Mouse (Mus musculus) hindbrain, embryonic 15.5 days (tissue): ENCODE results near the gene Tln2. TPM values are rescaled to one million over a fixed set of nuclear protein-coding genes. Genes with fewer than 3 reads are reported as not detected.

Experiments
- ATAC-seq: fragments of 200-750 bp; cut with Nextera tagmentation; 2 replicates; pipeline ENCODE4 v1.8.0; 2017; ENCODE audit warnings: low read depth, moderate number of reproducible peaks, moderate TSS enrichment; ENCODE audit not compliant: low FRiP score
- H3K27ac ChIP-seq: fragments of 300-500 bp; sonication (generic); replicated peaks from 2 replicates; pipeline ENCODE4 v1.5.1; 2015; ENCODE audit warnings: mild to moderate bottlenecking, inconsistent platforms
- H3K27me3 ChIP-seq: fragments of 300-500 bp; sonication (generic); 2 replicates; pipeline ENCODE4 v1.6.1; 2015; ENCODE audit warnings: control low read depth, inconsistent platforms
- H3K36me3 ChIP-seq: fragments of 300-500 bp; sonication (generic); 2 replicates; pipeline ENCODE4 v1.6.1; 2015; ENCODE audit warnings: control low read depth, inconsistent platforms
- H3K4me1 ChIP-seq: fragments of 300-500 bp; sonication (generic); replicated peaks from 2 replicates; pipeline ENCODE4 v1.6.1; 2015; ENCODE audit warnings: control low read depth, inconsistent platforms
- H3K4me2 ChIP-seq: fragments of 300-500 bp; sonication (generic); 2 replicates; pipeline ENCODE4 v1.6.1; 2015; ENCODE audit warnings: moderate library complexity, mild to moderate bottlenecking, inconsistent platforms
- H3K4me3 ChIP-seq: fragments of 300-500 bp; sonication (generic); 2 replicates; pipeline ENCODE4 v1.5.1; 2015; ENCODE audit warnings: mild to moderate bottlenecking, inconsistent platforms
- H3K9ac ChIP-seq: fragments of 300-500 bp; sonication (generic); 2 replicates; pipeline ENCODE4 v1.6.1; 2015; ENCODE audit warnings: inconsistent platforms
- H3K9me3 ChIP-seq: fragments of 300-500 bp; sonication (generic); 2 replicates; pipeline ENCODE4 v1.6.1; 2016; ENCODE audit warnings: control low read depth, inconsistent platforms
- WGBS: fragments of 180-500 bp; shearing (Covaris S2); methylation state at CpG from one replicate; pipeline ENCODE4 v1.1.7; 2015; 5-methylcytosine and 5-hydroxymethylcytosine counted together
- polyA plus RNA-seq: library from polyadenylated mRNA; unstranded; fragments of >200 nt; fragmentation: Nextera tagmentation; extraction: Ambion mirVana; gene quantifications from 2 replicates; pipeline ENCODE4 v1.2.1, GENCODE M21; 2015

Tln2 gene
- polyA plus RNA-seq: 32.6 and 38.3 TPM in 2 replicates

DNA sequence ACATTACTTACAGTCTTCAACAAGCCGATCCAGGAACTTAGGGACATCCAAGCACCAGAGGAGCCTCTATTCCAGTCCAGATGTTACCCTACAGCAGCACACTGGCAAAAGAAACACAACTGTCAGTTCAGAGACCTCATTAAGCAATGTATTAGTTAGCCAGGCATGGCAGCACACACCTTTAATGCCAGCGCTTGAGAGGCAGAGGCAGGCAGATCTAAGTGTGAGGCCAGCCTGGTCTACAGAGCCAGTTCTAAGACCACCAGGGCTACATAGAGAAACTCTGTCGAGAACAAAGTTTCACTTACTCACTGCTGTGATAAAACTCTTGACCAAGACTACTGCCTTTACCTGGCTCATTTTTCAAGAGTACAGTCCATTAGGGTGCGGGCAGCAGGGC, at the start of gene Tln2:
TSS of gene Tln2 (minus strand) at position 101 of the 400 bp plus-strand sequence.
- H3K9ac ChIP-seq: no peak within 1 kb of the TSS
- 95% methylated on average over 4 of the region's 4 CpGs for WGBS
- no peak within 1 kb of the TSS for H3K4me2 ChIP-seq
- no peaks in the 10 kb centered on the region for H3K9me3 ChIP-seq
- no peaks in the 10 kb centered on the region for H3K4me1 ChIP-seq
- H3K27ac ChIP-seq: no peak within 1 kb of the TSS
- no peak within 1 kb of the TSS for H3K4me3 ChIP-seq
- H3K36me3 ChIP-seq: peaks cover 4% of the 10 kb centered on the region; the same call in 1 of the 2 replicates
- H3K27me3 ChIP-seq: no peaks in the 10 kb centered on the region
- no peak for ATAC-seq

DNA sequence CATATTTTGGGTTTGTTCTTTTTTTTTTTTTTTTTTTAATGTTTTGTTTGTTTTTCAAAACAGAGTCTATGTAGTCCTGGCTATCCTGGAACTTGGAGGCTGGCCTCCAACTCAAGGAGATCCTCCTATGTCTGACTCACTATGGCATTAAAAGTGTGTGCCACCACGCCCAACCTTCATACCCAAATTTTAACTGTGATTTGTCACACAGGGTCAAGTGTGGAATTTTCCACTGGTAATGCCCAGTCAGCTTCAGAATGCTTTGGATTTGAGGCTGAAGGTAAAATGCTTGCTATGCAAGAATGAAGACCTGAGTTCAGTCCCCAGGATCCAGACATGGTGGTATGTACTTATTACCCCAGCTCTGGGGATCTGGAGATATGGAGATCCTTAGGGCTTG, 49.7 kb upstream of the Tln2 start:
- H3K4me2 ChIP-seq: no peak overlapping the region
- WGBS: 91% methylated on average over 1 of the region's 1 CpGs
- no peak overlapping the region for H3K27ac ChIP-seq
- H3K36me3 ChIP-seq: no peaks in the 10 kb centered on the region
- no peaks in the 10 kb centered on the region for H3K27me3 ChIP-seq
- no peak overlapping the region for H3K4me3 ChIP-seq
- H3K4me1 ChIP-seq: peaks cover 7% of the 10 kb centered on the region
- no peak for ATAC-seq
- H3K9me3 ChIP-seq: no peaks in the 10 kb centered on the region
- no peak overlapping the region for H3K9ac ChIP-seq

DNA sequence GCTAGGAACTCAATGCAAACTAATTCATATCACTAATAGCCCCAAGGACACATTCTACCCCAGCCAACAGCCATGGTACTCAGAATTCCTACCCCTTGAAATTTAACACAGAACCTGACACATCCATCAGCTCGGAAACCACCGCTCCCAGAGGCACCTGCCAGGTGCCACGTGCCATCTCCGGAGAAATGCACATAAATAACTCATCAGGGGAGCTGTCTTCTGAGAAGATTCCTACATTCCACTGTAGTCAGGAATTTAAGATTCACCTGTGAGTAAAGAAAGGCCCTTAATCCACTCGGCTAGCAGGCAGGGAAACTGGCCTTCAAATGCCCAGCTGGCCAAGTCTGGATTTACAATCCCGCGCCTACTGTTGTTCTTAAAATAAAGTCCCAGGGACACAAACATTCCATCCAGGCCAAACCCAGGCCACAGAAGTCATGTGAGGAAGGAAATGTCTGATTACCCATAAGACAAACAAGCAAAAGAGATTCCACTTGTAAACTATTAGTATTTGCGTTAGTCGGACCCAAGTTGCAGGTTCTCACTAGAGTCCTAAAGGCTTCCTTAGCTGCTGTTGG, 48.4 kb upstream of the Tln2 start:
- Histone ChIP-seq H3K4me3 (no peak overlapping the region), H3K9ac (no peak overlapping the region), H3K9me3 (no peaks in the 10 kb centered on the region), H3K36me3 (no peaks in the 10 kb centered on the region), H3K4me2 (no peak overlapping the region), H3K27me3 (no peaks in the 10 kb centered on the region), H3K4me1 (peaks cover 7% of the 10 kb centered on the region), H3K27ac (no peak overlapping the region)
- 77% methylated on average over 9 of the region's 9 CpGs for WGBS
- ATAC-seq: no peak

DNA sequence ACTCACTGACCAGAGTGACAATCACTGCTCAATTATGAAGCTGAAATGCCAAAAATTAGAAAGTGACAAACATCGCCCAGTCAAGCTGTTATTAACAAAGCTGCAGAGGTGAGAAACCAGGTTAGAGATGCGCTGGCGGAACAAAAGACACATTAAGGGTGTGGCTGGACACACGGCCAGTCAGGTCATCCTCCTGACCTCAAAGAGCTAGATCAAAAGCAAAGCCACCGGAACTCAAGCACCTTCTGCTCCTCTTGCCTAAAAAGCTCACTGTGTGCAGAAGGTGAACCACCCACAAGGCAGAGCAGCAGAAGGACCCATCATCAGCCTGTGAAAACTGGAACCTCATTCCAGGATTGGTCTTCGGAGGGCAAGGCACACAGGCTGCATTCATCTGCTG, 47.8 kb upstream of the Tln2 start:
- WGBS: 84% methylated on average over 6 of the region's 6 CpGs
- H3K27me3 ChIP-seq: no peaks in the 10 kb centered on the region
- H3K36me3 ChIP-seq: no peaks in the 10 kb centered on the region
- no peak overlapping the region for H3K27ac ChIP-seq
- no peaks in the 10 kb centered on the region for H3K9me3 ChIP-seq
- no peak overlapping the region for H3K9ac ChIP-seq
- peaks cover 7% of the 10 kb centered on the region for H3K4me1 ChIP-seq
- no peak overlapping the region for H3K4me2 ChIP-seq
- no peak for ATAC-seq
- no peak overlapping the region for H3K4me3 ChIP-seq

DNA sequence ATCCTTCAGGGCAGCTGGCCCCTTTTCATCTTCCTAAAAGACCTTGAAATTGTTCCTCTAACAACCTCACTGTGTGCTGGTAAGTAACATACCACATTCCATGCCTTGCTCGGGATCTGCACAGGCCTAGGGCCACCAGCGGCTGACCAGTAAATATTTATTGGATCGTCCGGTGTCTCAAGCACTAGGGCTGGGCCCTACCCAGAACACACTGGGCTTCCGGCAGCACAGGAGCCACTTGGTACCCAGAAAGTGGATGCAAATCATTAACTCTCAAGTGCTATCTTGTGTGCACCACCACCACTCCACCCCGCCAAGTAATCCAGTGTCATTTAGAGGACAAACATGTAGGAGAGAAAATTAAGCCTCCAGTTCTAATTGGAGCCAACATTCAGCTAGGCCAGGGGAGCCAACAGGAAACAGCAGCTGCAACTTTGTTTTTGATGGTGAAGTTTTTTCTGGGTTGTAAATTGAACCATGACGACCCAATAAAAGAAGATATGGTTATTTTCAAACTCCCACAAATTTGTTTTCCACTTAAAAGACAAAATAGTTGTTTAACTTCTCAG, 46.4 kb upstream of the Tln2 start:
- Histone ChIP-seq H3K9ac (no peak overlapping the region), H3K4me1 (peaks cover 7% of the 10 kb centered on the region), H3K4me3 (no peak overlapping the region), H3K36me3 (no peaks in the 10 kb centered on the region), H3K27me3 (no peaks in the 10 kb centered on the region), H3K9me3 (no peaks in the 10 kb centered on the region), H3K4me2 (no peak overlapping the region), H3K27ac (no peak overlapping the region)
- WGBS: 79% methylated on average over 7 of the region's 7 CpGs
- no peak for ATAC-seq

DNA sequence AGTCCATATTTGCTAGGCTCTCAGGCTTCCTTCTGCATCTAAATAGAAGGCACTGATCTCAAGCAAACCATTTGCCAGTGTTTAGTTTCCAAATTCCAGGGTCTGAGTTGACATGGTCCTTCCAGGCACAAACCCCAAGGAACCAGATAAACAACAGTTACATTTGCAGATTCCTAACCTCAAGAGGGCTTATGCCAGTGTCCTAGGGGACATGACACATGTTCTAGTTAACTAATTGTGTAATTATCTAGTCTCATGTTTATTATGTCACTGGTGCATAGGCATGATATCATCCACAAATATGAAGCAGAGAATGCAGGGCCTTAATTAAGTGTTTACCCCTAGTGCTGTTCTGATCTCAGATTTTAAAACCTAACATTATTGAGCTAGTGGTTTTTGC, 45.4 kb upstream of the Tln2 start:
- H3K27me3 ChIP-seq: no peaks in the 10 kb centered on the region
- ATAC-seq: no peak

DNA sequence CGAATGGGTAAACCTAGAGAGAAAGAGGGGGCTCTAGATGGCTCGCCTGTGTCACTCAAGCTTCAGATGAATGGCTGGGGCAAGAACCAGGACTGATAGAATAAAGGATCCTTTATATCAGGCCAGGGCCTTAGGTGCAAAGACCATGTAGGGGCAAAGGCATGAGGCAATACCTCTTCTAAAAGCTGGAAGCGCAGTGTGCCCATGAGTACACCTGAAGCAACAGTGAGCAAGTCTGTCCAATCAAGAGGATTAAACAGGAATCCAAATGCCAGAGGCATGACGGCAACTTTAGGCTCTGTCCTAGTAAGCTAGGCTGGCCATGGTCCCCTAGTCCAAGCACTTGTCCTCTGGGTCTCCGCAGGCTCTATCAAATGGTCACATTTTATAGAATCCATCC, 42.8 kb upstream of the Tln2 start:
- H3K4me1 ChIP-seq: no peaks in the 10 kb centered on the region
- no peak overlapping the region for H3K27ac ChIP-seq
- H3K4me2 ChIP-seq: no peak overlapping the region
- no peaks in the 10 kb centered on the region for H3K9me3 ChIP-seq
- H3K4me3 ChIP-seq: no peak overlapping the region
- H3K9ac ChIP-seq: no peak overlapping the region
- 91% methylated on average over 5 of the region's 5 CpGs for WGBS
- H3K36me3 ChIP-seq: no peaks in the 10 kb centered on the region
- H3K27me3 ChIP-seq: no peaks in the 10 kb centered on the region
- no peak for ATAC-seq

More for the DNA sequence above, 45.4 kb upstream of the Tln2 start:
- no peak overlapping the region for H3K4me3 ChIP-seq
- no peak overlapping the region for H3K27ac ChIP-seq
- peaks cover 7% of the 10 kb centered on the region for H3K4me1 ChIP-seq
- H3K9ac ChIP-seq: no peak overlapping the region
- H3K4me2 ChIP-seq: no peak overlapping the region
- no peaks in the 10 kb centered on the region for H3K36me3 ChIP-seq
- H3K9me3 ChIP-seq: no peaks in the 10 kb centered on the region

DNA sequence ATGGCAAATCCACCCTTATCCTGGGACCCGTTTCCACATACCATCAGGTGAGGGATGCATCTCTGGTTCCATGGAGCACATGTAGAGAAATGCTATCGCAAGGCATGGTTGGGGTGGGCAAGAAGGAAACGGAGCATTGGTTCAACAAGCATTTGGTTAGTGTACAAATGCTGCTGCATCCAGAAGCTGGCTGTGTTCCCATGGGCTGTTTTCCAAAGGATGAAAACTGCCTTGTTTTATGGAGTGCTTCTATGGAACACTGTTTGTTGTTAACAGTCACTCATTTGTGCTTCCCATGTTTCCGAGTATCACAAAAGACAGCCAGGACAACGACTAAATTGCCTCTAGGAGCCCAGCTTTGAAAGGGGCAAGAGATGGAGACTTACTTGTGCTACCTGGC, 35.7 kb upstream of the Tln2 start:
- no peak overlapping the region for H3K9ac ChIP-seq
- no peaks in the 10 kb centered on the region for H3K4me1 ChIP-seq
- WGBS: 83% methylated on average over 5 of the region's 5 CpGs
- H3K9me3 ChIP-seq: no peaks in the 10 kb centered on the region
- no peak overlapping the region for H3K4me2 ChIP-seq
- ATAC-seq: no peak
- H3K4me3 ChIP-seq: no peak overlapping the region
- H3K27ac ChIP-seq: no peak overlapping the region
- no peaks in the 10 kb centered on the region for H3K27me3 ChIP-seq
- no peaks in the 10 kb centered on the region for H3K36me3 ChIP-seq

DNA sequence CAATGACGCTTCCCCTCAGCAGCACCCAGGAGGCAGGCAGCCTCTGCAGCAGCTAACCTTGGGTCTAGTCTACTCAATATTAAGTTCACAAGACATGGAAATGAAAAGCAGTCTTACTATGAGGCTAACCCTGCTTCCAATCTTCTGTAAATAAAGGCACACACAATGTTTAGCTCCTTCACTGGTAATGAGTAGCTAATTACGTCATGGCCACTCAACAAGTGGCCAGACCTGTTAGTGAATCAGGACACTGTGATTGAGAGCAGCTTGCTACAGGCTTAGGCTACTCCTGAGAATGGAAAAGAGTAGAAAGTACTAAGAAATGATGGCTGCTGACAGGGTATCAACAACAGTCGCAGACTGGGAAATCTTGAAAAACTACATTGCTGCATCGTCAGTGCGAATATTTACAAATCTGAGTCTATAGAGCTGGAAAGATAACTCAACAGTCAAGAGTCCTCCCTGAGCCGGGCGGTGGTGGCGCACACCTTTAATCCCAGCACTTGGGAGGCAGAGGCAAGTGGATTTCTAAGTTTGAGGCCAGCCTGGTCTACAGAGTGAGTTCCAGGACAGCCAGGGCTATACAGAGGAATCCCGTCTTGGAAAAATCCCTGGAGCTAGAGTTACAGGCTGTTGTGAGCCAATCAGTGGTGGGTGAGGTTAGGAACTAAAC, 34.1 kb upstream of the Tln2 start:
- Histone ChIP-seq H3K36me3 (no peaks in the 10 kb centered on the region), H3K9me3 (no peaks in the 10 kb centered on the region), H3K27ac (no peak overlapping the region), H3K4me1 (no peaks in the 10 kb centered on the region), H3K27me3 (no peaks in the 10 kb centered on the region), H3K4me2 (no peak overlapping the region), H3K4me3 (no peak overlapping the region), H3K9ac (no peak overlapping the region)
- no peak for ATAC-seq
- 96% methylated on average over 9 of the region's 9 CpGs for WGBS

DNA sequence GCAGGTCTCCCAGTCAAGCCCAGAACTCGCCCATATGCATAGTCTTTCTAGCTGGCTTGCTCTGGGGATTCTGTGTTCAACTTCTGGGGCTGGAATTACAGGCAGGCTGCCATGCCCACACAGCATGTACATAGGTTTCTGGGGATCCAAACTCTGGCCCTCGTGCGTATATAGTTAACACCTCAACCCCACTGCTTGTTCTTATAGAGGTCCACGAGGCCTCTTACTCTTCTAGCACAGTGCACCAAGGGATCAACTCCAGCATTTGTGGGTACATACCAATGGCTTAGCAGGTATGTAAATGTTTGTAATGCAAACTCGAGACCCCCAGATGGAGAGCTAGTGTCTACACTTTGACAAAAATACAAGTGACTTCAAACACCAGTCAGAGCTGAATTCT, 33.2 kb upstream of the Tln2 start:
- 93% methylated on average over 5 of the region's 5 CpGs for WGBS
- Histone ChIP-seq H3K4me3 (no peak overlapping the region), H3K27ac (no peak overlapping the region), H3K4me1 (no peaks in the 10 kb centered on the region), H3K36me3 (no peaks in the 10 kb centered on the region), H3K9me3 (no peaks in the 10 kb centered on the region), H3K27me3 (no peaks in the 10 kb centered on the region), H3K4me2 (no peak overlapping the region), H3K9ac (no peak overlapping the region)
- no peak for ATAC-seq

DNA sequence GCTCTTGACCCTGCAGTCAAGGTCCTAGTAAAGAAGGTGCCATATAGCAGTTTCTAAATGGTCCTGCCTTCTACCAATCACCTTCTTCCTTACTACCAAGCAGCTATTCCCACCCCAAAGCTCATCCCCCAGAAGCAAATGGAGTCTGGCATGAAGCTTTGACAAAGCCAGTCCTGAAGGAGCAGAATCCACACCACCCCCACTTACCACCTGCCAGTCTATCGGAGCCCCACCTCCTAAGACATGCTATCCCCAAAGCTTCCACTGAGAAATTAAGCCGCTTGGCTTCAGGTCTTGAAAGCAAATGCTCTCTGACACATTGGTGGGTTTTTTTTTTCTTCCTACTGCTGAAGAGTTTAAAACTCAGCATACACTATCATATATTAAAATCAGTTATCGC, 27.6 kb upstream of the Tln2 start:
- no peak overlapping the region for H3K4me3 ChIP-seq
- no peaks in the 10 kb centered on the region for H3K4me1 ChIP-seq
- 88% methylated on average over 3 of the region's 3 CpGs for WGBS
- no peak overlapping the region for H3K9ac ChIP-seq
- no peaks in the 10 kb centered on the region for H3K9me3 ChIP-seq
- no peaks in the 10 kb centered on the region for H3K36me3 ChIP-seq
- no peak overlapping the region for H3K27ac ChIP-seq
- H3K4me2 ChIP-seq: no peak overlapping the region
- no peak for ATAC-seq
- no peaks in the 10 kb centered on the region for H3K27me3 ChIP-seq

DNA sequence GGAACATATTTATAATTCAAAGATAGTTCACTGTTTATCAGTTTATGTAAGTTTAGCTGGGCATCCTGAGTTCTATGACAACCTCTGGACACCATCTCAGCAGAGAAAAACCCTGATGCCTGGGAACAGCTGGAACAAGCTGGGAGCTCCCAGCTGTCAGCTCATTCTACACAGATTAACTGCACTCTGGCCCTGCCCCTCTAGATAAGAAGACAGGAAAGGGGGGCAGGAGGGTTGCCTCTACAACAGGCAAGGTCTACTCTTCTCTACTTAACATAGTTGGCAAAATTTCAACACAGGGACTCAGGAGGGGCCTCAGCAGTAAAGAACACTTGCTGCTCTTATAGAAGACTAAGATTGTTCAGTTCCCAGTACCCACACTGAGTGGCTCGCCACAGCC, 27.0 kb upstream of the Tln2 start:
- H3K27me3 ChIP-seq: no peaks in the 10 kb centered on the region
- H3K9ac ChIP-seq: no peak overlapping the region
- 85% methylated on average over 1 of the region's 1 CpGs for WGBS
- H3K4me3 ChIP-seq: no peak overlapping the region
- no peak overlapping the region for H3K4me2 ChIP-seq
- H3K4me1 ChIP-seq: no peaks in the 10 kb centered on the region
- H3K27ac ChIP-seq: no peak overlapping the region
- ATAC-seq: no peak
- H3K36me3 ChIP-seq: no peaks in the 10 kb centered on the region
- H3K9me3 ChIP-seq: no peaks in the 10 kb centered on the region

DNA sequence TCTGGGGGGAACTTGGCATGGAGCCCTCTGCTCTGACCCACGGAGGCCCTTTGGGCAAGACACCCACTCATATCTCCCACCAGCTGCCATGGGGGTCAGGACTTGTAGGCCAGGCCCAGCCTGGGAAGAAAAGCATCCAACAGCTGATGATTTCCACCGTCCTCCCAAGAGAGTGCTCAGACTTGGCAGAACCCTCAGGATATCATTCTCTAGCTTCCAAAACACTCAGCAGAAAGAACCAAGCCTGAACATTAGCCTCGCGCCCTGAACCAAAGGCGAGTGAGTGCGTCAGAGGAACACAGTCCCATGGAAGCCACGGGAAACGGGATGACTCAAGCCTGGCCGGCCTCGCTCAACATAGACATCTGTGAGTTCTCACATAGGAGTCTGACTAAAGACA, 25.4 kb upstream of the Tln2 start:
- no peak overlapping the region for H3K27ac ChIP-seq
- ATAC-seq: no peak
- H3K9ac ChIP-seq: no peak overlapping the region
- no peaks in the 10 kb centered on the region for H3K36me3 ChIP-seq
- no peaks in the 10 kb centered on the region for H3K27me3 ChIP-seq
- no peaks in the 10 kb centered on the region for H3K4me1 ChIP-seq
- 87% methylated on average over 10 of the region's 10 CpGs for WGBS
- no peak overlapping the region for H3K4me3 ChIP-seq
- H3K9me3 ChIP-seq: no peaks in the 10 kb centered on the region
- no peak overlapping the region for H3K4me2 ChIP-seq
